In genomic region chr2:12001938-12002899, GRCm38 (mm10) we compare ENCODE assay signal across 8 mouse cellular contexts.
DNase-seq lines count a peak whose midpoint lies in the region; ATAC-seq lines count a peak whose summit lies in the region.

No protein-coding gene starts in this region.

- DNase-seq in heart, adult 8-10 months (ENCODE audit: low spot score), result peak; percentile 16
- peak; percentile 18 for DNase-seq in CD4-positive helper T cell, adult 2 months (ENCODE audit: low read depth, low spot score)
- DNase-seq in brain, embryonic 18.5 days (ENCODE audit: low read depth, low spot score), result peak; percentile 42
- DNase-seq in hindlimb bud, embryonic 11.5 days (ENCODE audit: extremely low spot score, low read depth, low spot score), result peak; percentile 64
- peak; percentile 78 for DNase-seq in retina, embryonic 14.5 days (ENCODE audit: low spot score)
- DNase-seq in right cerebral cortex, postnatal 10 days (ENCODE audit: low spot score in 2 of 2), result no peak
- no peak for DNase-seq in yolk sac, embryonic 10.5 days (ENCODE audit: low spot score)

- no peaks in the 10 kb centered on the region for H3K9me3 ChIP-seq in heart, embryonic 12.5 days (replicated peaks)

- ATAC-seq in heart, embryonic 12.5 days (ENCODE audit: insufficient number of reproducible peaks, low FRiP score), result no peak

- no peak overlapping the region for H3K9ac ChIP-seq in heart, embryonic 12.5 days

- H3K27ac ChIP-seq in heart, embryonic 12.5 days (ENCODE audit: poor library complexity, severe bottlenecking), result no peak overlapping the region

- 28% methylated on average over 24 of the region's 24 CpGs for WGBS in heart, embryonic 12.5 days

- H3K4me1 ChIP-seq in heart, embryonic 12.5 days (replicated peaks), result peaks cover 4% of the 10 kb centered on the region; the same call in 1 of the 2 replicates

- no peak overlapping the region for H3K4me2 ChIP-seq in heart, embryonic 12.5 days

- no peaks in the 10 kb centered on the region for H3K36me3 ChIP-seq in heart, embryonic 12.5 days

- H3K27me3 ChIP-seq in heart, embryonic 12.5 days (replicated peaks), result no peaks in the 10 kb centered on the region

- no peak overlapping the region for H3K4me3 ChIP-seq in heart, embryonic 12.5 days

Comparison
In these comparisons a context has a peak if more than half of its experiments do, and no peak if none do; other contexts are left out.
1. DNase-seq: peak in heart, adult 8-10 months (single experiment), CD4-positive helper T cell, adult 2 months (single experiment), brain, embryonic 18.5 days (single experiment), hindlimb bud, embryonic 11.5 days (single experiment) and retina, embryonic 14.5 days (single experiment); none in right cerebral cortex, postnatal 10 days (0 of 2) and yolk sac, embryonic 10.5 days (single experiment).